Mouse (Mus musculus): ENCODE results near the gene Zfp367. TPM values are rescaled to one million over a fixed set of nuclear protein-coding genes. Genes with fewer than 3 reads are reported as not detected.

Zfp367 gene
- polyA plus RNA-seq, 1 experiment = 7.1 TPM

DNA sequence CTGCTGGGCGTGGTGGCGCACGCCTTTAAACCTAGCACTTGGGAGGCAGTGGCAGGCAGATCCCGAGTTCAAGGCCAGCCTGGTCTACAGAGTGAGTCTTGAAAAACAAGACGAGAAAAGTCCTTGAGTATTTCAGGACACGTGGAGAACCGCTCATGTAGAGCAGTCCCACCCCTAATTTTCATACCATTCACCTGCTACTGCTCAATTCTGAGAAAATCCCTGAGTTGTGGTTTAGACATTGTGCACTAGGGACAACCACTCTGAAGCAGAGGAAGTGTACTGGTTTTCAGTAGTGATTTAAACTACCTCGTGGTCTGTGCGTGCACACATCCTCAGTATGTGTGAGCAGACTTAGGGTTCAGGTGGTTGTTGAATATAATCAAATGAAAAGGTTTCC, 32.6 kb upstream of the Zfp367 start:
- H3K36me3 ChIP-seq (ENCODE audit: control insufficient read depth, insufficient read depth) = peaks cover 7% of the 10 kb centered on the region
- H3ac ChIP-seq (ENCODE audit: control insufficient read depth, insufficient read length, low read depth) = no peak overlapping the region
- H3K79me3 ChIP-seq (ENCODE audit: low read depth) = no peaks in the 10 kb centered on the region
- no peak overlapping the region for H3K4me3 ChIP-seq (ENCODE audit: insufficient read depth, poor library complexity, severe bottlenecking)
- TF ChIP-seq FOSL1 (IDR thresholded peaks at IDR 0.05; ENCODE audit: insufficient read depth, low read length, poor library complexity, severe bottlenecking) (no peak), CTCF (IDR thresholded peaks at IDR 0.05; ENCODE audit: control insufficient read depth, insufficient read depth, insufficient read length) (no peak)
- no peaks in the 10 kb centered on the region for H3K27me3 ChIP-seq (ENCODE audit: control insufficient read depth, insufficient read depth, insufficient read length)
- no peaks in the 10 kb centered on the region for H3K79me2 ChIP-seq (ENCODE audit: control insufficient read depth, insufficient read depth)

DNA sequence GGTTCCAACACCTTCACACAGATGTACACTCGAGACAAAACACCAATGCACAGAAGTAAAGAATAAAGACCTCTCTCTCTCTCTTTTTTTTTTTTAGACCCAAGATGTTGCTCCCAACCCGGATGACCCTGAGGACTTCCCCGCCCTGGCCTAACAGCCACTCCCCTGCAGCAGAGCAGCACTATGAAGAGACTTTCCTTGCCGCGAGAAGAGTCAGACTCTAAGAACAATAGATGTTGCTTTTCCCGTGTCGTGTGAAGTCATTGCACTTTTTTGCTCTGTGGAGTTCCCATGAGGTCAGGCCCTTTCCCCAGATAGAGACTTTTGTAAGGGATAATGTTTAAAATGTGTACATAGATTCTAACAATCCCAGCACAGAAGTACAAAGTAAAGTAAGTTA, 32.2 kb upstream of the Zfp367 start:
- Histone ChIP-seq H3K27me3 (ENCODE audit: control insufficient read depth, insufficient read depth, insufficient read length) (no peaks in the 10 kb centered on the region), H3K79me2 (ENCODE audit: control insufficient read depth, insufficient read depth) (no peaks in the 10 kb centered on the region), H3ac (ENCODE audit: control insufficient read depth, insufficient read length, low read depth) (no peak overlapping the region), H3K4me3 (ENCODE audit: insufficient read depth, poor library complexity, severe bottlenecking) (no peak overlapping the region), H3K79me3 (ENCODE audit: low read depth) (no peaks in the 10 kb centered on the region), H3K36me3 (ENCODE audit: control insufficient read depth, insufficient read depth) (peaks cover 7% of the 10 kb centered on the region)
- no peak for TF ChIP-seq FOSL1 (IDR thresholded peaks at IDR 0.05; ENCODE audit: insufficient read depth, low read length, poor library complexity, severe bottlenecking)
- no peak for TF ChIP-seq MAX (IDR thresholded peaks at IDR 0.05)
- TF ChIP-seq MYOD1 (IDR thresholded peaks at IDR 0.05; ENCODE audit: control insufficient read depth, insufficient read length, low read depth) = no peak
- no peak for TF ChIP-seq CEBPB (IDR thresholded peaks at IDR 0.05; ENCODE audit: low read depth)
- no peak for TF ChIP-seq CTCF (IDR thresholded peaks at IDR 0.05; ENCODE audit: control insufficient read depth, insufficient read depth, insufficient read length)
- TF ChIP-seq MYOG (IDR thresholded peaks at IDR 0.05; ENCODE audit: control insufficient read depth, extremely low read depth, insufficient read length) = no peak
- no peak for TF ChIP-seq USF1 (IDR thresholded peaks at IDR 0.05; ENCODE audit: low read depth)

DNA sequence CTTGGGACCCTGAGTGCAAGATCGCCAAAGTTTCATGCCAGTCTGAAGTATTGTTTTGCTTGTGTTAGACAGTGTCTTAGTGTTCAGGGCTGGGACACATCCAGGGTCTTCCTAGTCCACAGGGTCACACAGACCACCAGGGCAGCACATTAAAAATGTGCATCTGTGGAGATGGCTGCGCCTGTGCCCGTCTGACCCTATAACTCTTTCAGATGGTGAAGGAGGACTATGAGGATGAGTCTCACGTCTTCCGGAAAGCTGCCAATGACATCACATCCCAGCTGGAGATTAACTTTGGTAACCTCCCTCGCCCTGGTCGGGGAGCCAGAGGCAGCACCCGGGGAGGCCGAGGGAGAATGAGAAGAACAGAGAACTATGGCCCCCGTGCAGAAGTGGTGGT, 31.4 kb upstream of the Zfp367 start:
- TF ChIP-seq FOSL1 (IDR thresholded peaks at IDR 0.05; ENCODE audit: insufficient read depth, low read length, poor library complexity, severe bottlenecking) (no peak), MYOG (IDR thresholded peaks at IDR 0.05; ENCODE audit: control insufficient read depth, extremely low read depth, insufficient read length) (no peak), MAX (IDR thresholded peaks at IDR 0.05) (no peak), CEBPB (IDR thresholded peaks at IDR 0.05; ENCODE audit: low read depth) (no peak), CTCF (IDR thresholded peaks at IDR 0.05; ENCODE audit: control insufficient read depth, insufficient read depth, insufficient read length) (no peak)
- H3K27me3 ChIP-seq (ENCODE audit: control insufficient read depth, insufficient read depth, insufficient read length) = no peaks in the 10 kb centered on the region
- H3K79me2 ChIP-seq (ENCODE audit: control insufficient read depth, insufficient read depth) = no peaks in the 10 kb centered on the region
- no peaks in the 10 kb centered on the region for H3K79me3 ChIP-seq (ENCODE audit: low read depth)
- no peak overlapping the region for H3K4me3 ChIP-seq (ENCODE audit: insufficient read depth, poor library complexity, severe bottlenecking)
- peaks cover 10% of the 10 kb centered on the region for H3K36me3 ChIP-seq (ENCODE audit: control insufficient read depth, insufficient read depth)
- H3ac ChIP-seq (ENCODE audit: control insufficient read depth, insufficient read length, low read depth) = no peak overlapping the region

- no peak overlapping the region for H3ac ChIP-seq (ENCODE audit: control insufficient read depth, insufficient read length, low read depth)
- TF ChIP-seq CEBPB (IDR thresholded peaks at IDR 0.05; ENCODE audit: low read depth) = no peak
- no peak for TF ChIP-seq MAX (IDR thresholded peaks at IDR 0.05)
- no peak for TF ChIP-seq USF1 (IDR thresholded peaks at IDR 0.05; ENCODE audit: low read depth)
- TF ChIP-seq CTCF (IDR thresholded peaks at IDR 0.05; ENCODE audit: control insufficient read depth, insufficient read depth, insufficient read length) = no peak
- TF ChIP-seq MYOD1 (IDR thresholded peaks at IDR 0.05; ENCODE audit: control insufficient read depth, insufficient read length, low read depth) = no peak
- no peak for TF ChIP-seq FOSL1 (IDR thresholded peaks at IDR 0.05; ENCODE audit: insufficient read depth, low read length, poor library complexity, severe bottlenecking)
- TF ChIP-seq MYOG (IDR thresholded peaks at IDR 0.05; ENCODE audit: control insufficient read depth, extremely low read depth, insufficient read length) = no peak
- H3K27me3 ChIP-seq (ENCODE audit: control insufficient read depth, insufficient read depth, insufficient read length) = no peaks in the 10 kb centered on the region
- no peaks in the 10 kb centered on the region for H3K79me3 ChIP-seq (ENCODE audit: low read depth)
- H3K79me2 ChIP-seq (ENCODE audit: control insufficient read depth, insufficient read depth) = no peaks in the 10 kb centered on the region
- no peak overlapping the region for H3K4me3 ChIP-seq (ENCODE audit: insufficient read depth, poor library complexity, severe bottlenecking)
- peaks cover 10% of the 10 kb centered on the region for H3K36me3 ChIP-seq (ENCODE audit: control insufficient read depth, insufficient read depth)
These were observed 30.6 kb upstream of the Zfp367 start for GRCm38 (mm10) chr13:64183583-64183982.

DNA sequence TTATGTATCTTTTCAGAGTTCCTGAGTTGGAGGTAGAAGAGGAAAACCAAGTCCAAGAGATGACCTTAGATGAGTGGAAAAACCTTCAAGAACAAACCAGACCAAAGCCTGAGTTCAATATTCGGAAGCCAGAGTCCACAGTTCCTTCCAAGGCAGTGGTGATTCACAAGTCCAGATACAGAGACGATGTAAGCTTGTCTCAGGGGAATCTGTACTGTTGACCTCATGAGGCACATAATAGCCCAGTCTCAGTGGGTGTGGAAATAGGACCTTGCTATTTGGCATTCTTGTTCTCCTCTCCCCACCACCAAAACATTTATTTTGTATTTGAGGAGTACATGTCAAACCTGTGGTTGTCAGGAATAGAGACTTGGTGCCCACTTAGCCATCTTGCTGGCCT, 29.1 kb upstream of the Zfp367 start:
- Histone ChIP-seq H3ac (ENCODE audit: control insufficient read depth, insufficient read length, low read depth) (no peak overlapping the region), H3K4me3 (ENCODE audit: insufficient read depth, poor library complexity, severe bottlenecking) (no peak overlapping the region), H3K36me3 (ENCODE audit: control insufficient read depth, insufficient read depth) (peaks cover 10% of the 10 kb centered on the region), H3K27me3 (ENCODE audit: control insufficient read depth, insufficient read depth, insufficient read length) (no peaks in the 10 kb centered on the region), H3K79me3 (ENCODE audit: low read depth) (no peaks in the 10 kb centered on the region), H3K79me2 (ENCODE audit: control insufficient read depth, insufficient read depth) (no peaks in the 10 kb centered on the region)
- TF ChIP-seq MYOG (IDR thresholded peaks at IDR 0.05; ENCODE audit: control insufficient read depth, extremely low read depth, insufficient read length) (no peak), CTCF (IDR thresholded peaks at IDR 0.05; ENCODE audit: control insufficient read depth, insufficient read depth, insufficient read length) (no peak), FOSL1 (IDR thresholded peaks at IDR 0.05; ENCODE audit: insufficient read depth, low read length, poor library complexity, severe bottlenecking) (no peak), CEBPB (IDR thresholded peaks at IDR 0.05; ENCODE audit: low read depth) (no peak), MAX (IDR thresholded peaks at IDR 0.05) (no peak), MYOD1 (IDR thresholded peaks at IDR 0.05; ENCODE audit: control insufficient read depth, insufficient read length, low read depth) (no peak), USF1 (IDR thresholded peaks at IDR 0.05; ENCODE audit: low read depth) (no peak)

- Histone ChIP-seq H3K79me2 (ENCODE audit: control insufficient read depth, insufficient read depth) (no peaks in the 10 kb centered on the region), H3K27me3 (ENCODE audit: control insufficient read depth, insufficient read depth, insufficient read length) (no peaks in the 10 kb centered on the region)
- TF ChIP-seq MYOD1 (IDR thresholded peaks at IDR 0.05; ENCODE audit: control insufficient read depth, insufficient read length, low read depth) = no peak
- no peak for TF ChIP-seq MYOG (IDR thresholded peaks at IDR 0.05; ENCODE audit: control insufficient read depth, extremely low read depth, insufficient read length)
- TF ChIP-seq MAX (IDR thresholded peaks at IDR 0.05) = no peak
- no peak for TF ChIP-seq USF1 (IDR thresholded peaks at IDR 0.05; ENCODE audit: low read depth)
- no peak for TF ChIP-seq CTCF (IDR thresholded peaks at IDR 0.05; ENCODE audit: control insufficient read depth, insufficient read depth, insufficient read length)
- TF ChIP-seq CEBPB (IDR thresholded peaks at IDR 0.05; ENCODE audit: low read depth) = no peak
- TF ChIP-seq FOSL1 (IDR thresholded peaks at IDR 0.05; ENCODE audit: insufficient read depth, low read length, poor library complexity, severe bottlenecking) = no peak
These were observed 27.9 kb upstream of the Zfp367 start for GRCm38 (mm10) chr13:64180888-64181287.

More at GRCm38 (mm10) chr13:64180888-64181287, 27.9 kb upstream of the Zfp367 start:
- no peaks in the 10 kb centered on the region for H3K79me3 ChIP-seq (ENCODE audit: low read depth)
- H3K4me3 ChIP-seq (ENCODE audit: insufficient read depth, poor library complexity, severe bottlenecking) = no peak overlapping the region
- H3ac ChIP-seq (ENCODE audit: control insufficient read depth, insufficient read length, low read depth) = no peak overlapping the region
- H3K36me3 ChIP-seq (ENCODE audit: control insufficient read depth, insufficient read depth) = peaks cover 4% of the 10 kb centered on the region
